Mouse (Mus musculus): ENCODE data around the gene Bfar.

DNA sequence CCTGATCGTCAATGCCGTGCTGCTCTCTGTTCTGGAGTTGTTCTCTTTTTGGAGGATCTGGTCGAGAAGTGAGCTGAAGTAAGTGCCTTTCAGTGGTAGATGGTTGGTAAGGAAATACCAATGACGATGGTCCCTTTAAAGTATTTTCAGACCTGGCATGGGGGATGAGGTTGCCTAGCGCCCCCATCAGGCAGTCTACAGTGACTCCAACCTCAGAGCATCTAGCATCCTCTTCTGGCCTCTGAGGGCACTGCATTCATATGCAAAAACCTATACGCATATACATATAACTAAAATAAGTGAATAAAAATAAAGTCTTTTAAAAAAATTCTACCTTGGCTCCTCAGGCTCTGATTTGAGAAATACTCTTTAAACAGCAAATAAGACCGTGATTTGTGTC, 27.3 kb downstream of the Bfar start:
- TF ChIP-seq CTCF (IDR thresholded peaks at IDR 0.05; ENCODE audit: low read depth) (no peak; the same call in 1 of the 2 replicates), EP300 (IDR thresholded peaks at IDR 0.05; ENCODE audit: low read depth) (no peak)
